Mouse (Mus musculus) gastrocnemius, postnatal 36 days (tissue): ENCODE measurements around the gene Synj1. TPM values are rescaled to one million over a fixed set of nuclear protein-coding genes. Genes with fewer than 3 reads are reported as not detected.

Experiments used
- DNase-seq, 2 experiments: peaks; one replicate each; pipeline ENCODE4 v3.0.0; 2022
- intact Hi-C: fragments of 180-260 bp; cut with DNase I; formaldehyde crosslinking; loops from one replicate; pipeline ENCODE4 v1.15.1; 2025
- microRNA-seq, 2 experiments: library from miRNA; unstranded; fragments of <30 nt; microRNA quantifications; one replicate each; pipeline ENCODE4 v1.2.0; 2021
- total RNA-seq, 2 experiments: library from RNA; stranded (reverse); gene quantifications; 2 replicates each; pipeline ENCODE4 v1.2.3; 2021

The Synj1 gene
- total RNA-seq, 2 experiments from 2014 or later: 11.2 to 11.5 TPM

GRCm38 (mm10) chr16:90893792-90894191 is 117.3 kb downstream of the Synj1 start:
- intact Hi-C loops: no loop called here
- DNase-seq: no peak

DNA sequence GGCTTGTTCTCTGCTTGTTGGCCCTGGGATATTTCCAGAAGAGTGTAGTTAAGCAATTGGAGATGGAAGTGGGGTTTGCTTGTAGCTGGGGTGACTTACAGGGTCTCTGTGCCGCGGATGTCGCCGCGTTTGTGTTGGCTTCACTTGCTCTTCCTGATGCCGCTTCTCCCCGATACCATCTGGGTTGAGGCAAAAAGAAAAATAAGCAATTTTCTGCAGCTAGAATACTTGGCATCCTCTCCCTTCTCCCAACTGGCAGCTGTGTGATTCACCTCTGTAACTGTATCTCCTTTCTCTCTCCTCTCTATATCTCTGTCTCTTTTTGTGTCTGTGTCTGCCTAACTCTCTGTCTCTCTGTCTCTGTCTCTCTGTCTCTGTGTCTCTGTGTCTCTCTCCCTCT is 118.1 kb downstream of the Synj1 start:
- intact Hi-C loops: no loop called here
- DNase-seq: no peak

DNA sequence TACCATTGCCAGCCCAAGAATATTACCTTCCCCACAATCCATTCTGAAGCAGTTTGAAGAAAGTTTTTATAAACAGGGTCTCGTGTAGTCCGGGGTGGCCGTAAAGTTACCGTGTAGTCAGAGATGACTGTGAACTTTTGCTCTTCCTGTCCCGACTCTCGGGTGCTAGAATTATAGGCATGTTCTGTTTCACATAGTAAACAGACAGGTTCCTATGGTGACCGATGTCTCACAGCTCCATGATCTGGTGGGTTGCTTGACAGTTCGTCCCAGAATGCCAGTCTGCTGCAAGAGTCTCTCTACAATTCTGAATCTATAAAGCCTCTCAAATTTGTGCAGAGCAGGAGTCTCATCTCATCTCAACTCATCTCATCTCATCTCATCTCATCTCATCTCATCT is 119.0 kb downstream of the Synj1 start:
- intact Hi-C loops: no loop called here

GRCm38 (mm10) chr16:90891601-90892000 is 119.5 kb downstream of the Synj1 start:
- intact Hi-C loops: no loop called here
- DNase-seq: no peak

More for the DNA sequence above, 119.0 kb downstream of the Synj1 start:
- DNase-seq: no peak

- no peak for DNase-seq
- intact Hi-C loops: no loop called here
Observed at GRCm38 (mm10) chr16:90890683-90891082, 120.4 kb downstream of the Synj1 start.

Small RNA genes within 50 kb of the gene (microRNA-seq; reads per million reads assigned to microRNA genes)
- gene Gm22933: 0 reads per million in 2 experiments

Other genes with a start within 250 kb of the Synj1 start
- gene Urb1, start 200.9 kb downstream of the Synj1 start, total RNA-seq: 1 to 10 TPM; 3.9 to 5.0 TPM
- under 1 TPM in 1 of 2 experiments, not detected in 1; 0.30 TPM for gene Eva1c, start 184.6 kb downstream of the Synj1 start, total RNA-seq
- gene Cfap298, start 76.2 kb downstream of the Synj1 start, total RNA-seq: 10 to 100 TPM; 27.2 to 32.5 TPM
- gene Paxbp1, start 33.2 kb upstream of the Synj1 start, total RNA-seq: 10 to 100 TPM in 1 of 2 experiments, 1 to 10 TPM in 1; 8.5 to 11.5 TPM
- under 1 TPM; 0.32 to 0.74 TPM for gene 4932438H23Rik, start 83.8 kb upstream of the Synj1 start, total RNA-seq
- not detected for gene Olig2, start 214.1 kb upstream of the Synj1 start, total RNA-seq